Mouse (Mus musculus): Measurements from ENCODE around the gene Ttll5. TPM values are rescaled to one million over a fixed set of nuclear protein-coding genes. Genes with fewer than 3 reads are reported as not detected.

Gene Ttll5
- total and polyA plus RNA-seq, 3 experiments: 7.4 to 18.5 TPM; not detected in 1

- H3K27ac ChIP-seq (ENCODE audit: control insufficient read depth, low read depth, low read length): no peak overlapping the region
- H3K4me3 ChIP-seq (ENCODE audit: control insufficient read depth in 1 of 2, insufficient read depth in 1 of 2, low read depth in 2 of 2, low read length in 2 of 2): no peak overlapping the region
- H3K4me1 ChIP-seq (ENCODE audit: control insufficient read depth in 1 of 2, insufficient read depth in 2 of 2, low read length in 2 of 2): no peaks in the 10 kb centered on the region
- no peaks in the 10 kb centered on the region for H3K9me3 ChIP-seq (replicated peaks; ENCODE audit: insufficient read depth, low read length)
- no peaks in the 10 kb centered on the region for H3K27me3 ChIP-seq (ENCODE audit: control insufficient read depth in 1 of 2, insufficient read depth in 2 of 2, low read length in 2 of 2)
- H3K9ac ChIP-seq (ENCODE audit: control insufficient read depth, low read depth, low read length, poor library complexity, severe bottlenecking): no peak overlapping the region
- no peak for TF ChIP-seq MEF2A (IDR thresholded peaks at IDR 0.05; ENCODE audit: extremely low read depth, insufficient replicate concordance, low read depth, low read length, poor library complexity, severe bottlenecking)
- TF ChIP-seq JUND (IDR thresholded peaks at IDR 0.05; ENCODE audit: low read depth, low read length): no peak
- no peak for TF ChIP-seq CTCF (IDR thresholded peaks at IDR 0.05 in 2 of 3, conservative IDR thresholded peaks at IDR 0.05 in 1 of 3; ENCODE audit: control insufficient read depth in 1 of 3, insufficient read depth in 1 of 3, low read depth in 2 of 3, low read length in 3 of 3, poor library complexity in 1 of 3, severe bottlenecking in 1 of 3)
- TF ChIP-seq ETS1 (IDR thresholded peaks at IDR 0.05; ENCODE audit: low read depth, low read length): no peak
- no peak for TF ChIP-seq TBP (IDR thresholded peaks at IDR 0.05; ENCODE audit: low read depth, low read length)
- no peak for TF ChIP-seq ZMIZ1 (IDR thresholded peaks at IDR 0.05; ENCODE audit: low read depth, low read length)
- no peak for TF ChIP-seq CHD2 (IDR thresholded peaks at IDR 0.05; ENCODE audit: low read length)
- TF ChIP-seq POLR2AphosphoS2 (IDR thresholded peaks at IDR 0.05; ENCODE audit: low read length): no peak
- TF ChIP-seq MYB (IDR thresholded peaks at IDR 0.05; ENCODE audit: low read depth, low read length): no peak
- TF ChIP-seq ELF1 (IDR thresholded peaks at IDR 0.05; ENCODE audit: low read depth, low read length): no peak
- TF ChIP-seq POLR2A (IDR thresholded peaks at IDR 0.05; ENCODE audit: control insufficient read depth in 1 of 2, insufficient read depth in 1 of 2, low read depth in 1 of 2, low read length in 2 of 2, poor library complexity in 1 of 2): no peak
- no peak for TF ChIP-seq POLR2AphosphoS5 (IDR thresholded peaks at IDR 0.05; ENCODE audit: borderline replicate concordance, low read depth, low read length)
- TF ChIP-seq MXI1 (IDR thresholded peaks at IDR 0.05; ENCODE audit: low read depth, low read length): no peak
- TF ChIP-seq USF2 (IDR thresholded peaks at IDR 0.05; ENCODE audit: borderline replicate concordance in 1 of 2, insufficient read depth in 1 of 2, low read depth in 1 of 2, low read length in 2 of 2): no peak
- no peak for TF ChIP-seq TAL1 (IDR thresholded peaks at IDR 0.05; ENCODE audit: low read length)
- TF ChIP-seq HCFC1 (IDR thresholded peaks at IDR 0.05; ENCODE audit: low read depth, low read length): no peak
- H3K79me2 ChIP-seq (ENCODE audit: control insufficient read depth, insufficient read depth, low read length, poor library complexity): no peaks in the 10 kb centered on the region
- no peaks in the 10 kb centered on the region for H3K36me3 ChIP-seq (ENCODE audit: control insufficient read depth in 1 of 2, insufficient read depth in 2 of 2, low read length in 2 of 2)
- DNase-seq (ENCODE audit: low read depth, low spot score): no peak
These were observed 65.6 kb downstream of the Ttll5 start for GRCm38 (mm10) chr12:85890054-85890453.

GRCm38 (mm10) chr12:85903986-85904385 is 79.5 kb downstream of the Ttll5 start:
- Histone ChIP-seq H3K4me3 (ENCODE audit: control insufficient read depth in 1 of 2, insufficient read depth in 1 of 2, low read depth in 2 of 2, low read length in 2 of 2) (no peak overlapping the region), H3K27me3 (ENCODE audit: control insufficient read depth in 1 of 2, insufficient read depth in 2 of 2, low read length in 2 of 2) (no peaks in the 10 kb centered on the region), H3K9ac (ENCODE audit: control insufficient read depth, low read depth, low read length, poor library complexity, severe bottlenecking) (no peak overlapping the region), H3K79me2 (ENCODE audit: control insufficient read depth, insufficient read depth, low read length, poor library complexity) (no peaks in the 10 kb centered on the region), H3K27ac (ENCODE audit: control insufficient read depth, low read depth, low read length) (no peak overlapping the region), H3K9me3 (replicated peaks; ENCODE audit: insufficient read depth, low read length) (no peaks in the 10 kb centered on the region), H3K4me1 (ENCODE audit: control insufficient read depth in 1 of 2, insufficient read depth in 2 of 2, low read length in 2 of 2) (peaks cover 2 to 11% of the 10 kb centered on the region in 2 experiments; a peak in 3 of 4 replicates), H3K36me3 (ENCODE audit: control insufficient read depth in 1 of 2, insufficient read depth in 2 of 2, low read length in 2 of 2) (peaks cover 1 to 18% of the 10 kb centered on the region in 2 experiments; a peak in 2 of 4 replicates)
- DNase-seq (ENCODE audit: low read depth, low spot score): peak; percentile 32
- TF ChIP-seq SIN3A (IDR thresholded peaks at IDR 0.05; ENCODE audit: low read length): no peak
- no peak for TF ChIP-seq ZC3H11A (IDR thresholded peaks at IDR 0.05; ENCODE audit: low read depth, low read length)
- TF ChIP-seq ETS1 (IDR thresholded peaks at IDR 0.05; ENCODE audit: low read depth, low read length): no peak
- TF ChIP-seq MEF2A (IDR thresholded peaks at IDR 0.05; ENCODE audit: extremely low read depth, insufficient replicate concordance, low read depth, low read length, poor library complexity, severe bottlenecking): no peak
- no peak for TF ChIP-seq MAFK (IDR thresholded peaks at IDR 0.05; ENCODE audit: borderline replicate concordance, low read depth, low read length)
- no peak for TF ChIP-seq E2F4 (IDR thresholded peaks at IDR 0.05; ENCODE audit: borderline replicate concordance, low read depth, low read length)
- TF ChIP-seq KAT2A (conservative IDR thresholded peaks at IDR 0.05; ENCODE audit: low read depth, low read length): no peak
- no peak for TF ChIP-seq MAX (IDR thresholded peaks at IDR 0.05; ENCODE audit: low read length)
- TF ChIP-seq MYB (IDR thresholded peaks at IDR 0.05; ENCODE audit: low read depth, low read length): no peak
- no peak for TF ChIP-seq SMC3 (IDR thresholded peaks at IDR 0.05; ENCODE audit: low read depth, low read length)
- no peak for TF ChIP-seq JUND (IDR thresholded peaks at IDR 0.05; ENCODE audit: low read depth, low read length)
- TF ChIP-seq MAZ (IDR thresholded peaks at IDR 0.05; ENCODE audit: low read depth, low read length): no peak
- no peak for TF ChIP-seq RCOR1 (IDR thresholded peaks at IDR 0.05; ENCODE audit: low read depth, low read length)
- no peak for TF ChIP-seq USF2 (IDR thresholded peaks at IDR 0.05; ENCODE audit: borderline replicate concordance in 1 of 2, insufficient read depth in 1 of 2, low read depth in 1 of 2, low read length in 2 of 2)
- TF ChIP-seq POLR2AphosphoS2 (IDR thresholded peaks at IDR 0.05; ENCODE audit: low read length): no peak
- TF ChIP-seq ELF1 (IDR thresholded peaks at IDR 0.05; ENCODE audit: low read depth, low read length): no peak
